Mouse (Mus musculus): ENCODE results near the gene Rassf5.

The Rassf5 gene

DNA sequence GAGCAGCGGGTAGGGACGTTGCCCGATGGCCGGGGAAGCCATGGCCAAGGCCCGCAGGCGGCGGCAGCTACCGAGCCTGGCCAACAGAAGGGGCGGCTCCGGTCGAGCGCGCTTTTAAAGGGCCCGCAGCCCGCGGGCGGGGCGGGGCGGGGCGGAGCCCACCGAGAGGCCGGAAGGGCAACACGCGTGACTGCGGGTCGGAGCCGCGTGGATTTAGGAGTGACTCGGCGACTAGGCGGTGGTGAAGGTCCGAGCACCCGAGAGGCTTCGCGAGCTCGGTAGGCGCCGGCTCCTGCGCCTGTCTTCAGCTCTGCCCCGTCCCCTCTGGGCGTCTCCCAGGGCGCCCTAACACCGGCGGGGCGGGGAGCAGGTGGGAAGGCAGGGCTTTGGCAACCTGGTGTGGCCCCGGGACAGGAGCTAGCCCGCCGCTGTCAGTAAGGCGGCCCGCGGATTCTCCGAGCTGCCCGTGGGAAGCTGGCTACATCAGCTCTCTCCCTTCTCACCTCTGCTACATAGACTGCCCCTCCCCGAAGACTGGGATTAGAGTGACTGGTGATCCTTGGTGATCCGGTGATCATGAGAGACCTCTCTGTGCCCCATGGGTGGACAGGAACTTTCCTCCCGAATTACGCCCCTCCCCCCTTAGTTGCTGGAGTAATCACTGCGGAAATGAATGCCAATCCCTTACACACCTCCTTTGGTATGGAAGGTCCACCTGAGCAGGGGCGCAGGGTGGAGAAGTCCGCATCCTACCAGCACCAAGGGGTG, at the start of gene Rassf5:
TSS of gene Rassf5 (minus strand) at position 170 of the 768 bp plus-strand sequence.
- peak; percentile 83 for DNase-seq (ENCODE audit: low spot score)

DNA sequence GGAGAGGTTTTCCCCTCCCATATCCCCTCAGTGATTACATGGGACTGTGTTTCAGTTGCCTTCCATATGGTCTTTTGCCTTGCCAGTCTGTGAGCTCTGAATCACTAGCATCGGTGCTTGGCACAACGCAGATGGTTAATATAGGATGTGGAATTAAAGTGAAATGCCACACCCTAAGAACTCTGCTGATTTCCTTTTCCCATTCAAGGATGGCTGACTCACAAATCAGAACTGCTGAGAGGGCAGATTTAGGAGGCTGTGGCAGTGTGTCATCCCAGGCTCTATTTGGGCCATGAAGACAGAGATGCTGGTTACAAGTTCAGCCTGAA, 48.8 kb upstream of the Rassf5 start:
- no peak for DNase-seq (ENCODE audit: low spot score)

DNA sequence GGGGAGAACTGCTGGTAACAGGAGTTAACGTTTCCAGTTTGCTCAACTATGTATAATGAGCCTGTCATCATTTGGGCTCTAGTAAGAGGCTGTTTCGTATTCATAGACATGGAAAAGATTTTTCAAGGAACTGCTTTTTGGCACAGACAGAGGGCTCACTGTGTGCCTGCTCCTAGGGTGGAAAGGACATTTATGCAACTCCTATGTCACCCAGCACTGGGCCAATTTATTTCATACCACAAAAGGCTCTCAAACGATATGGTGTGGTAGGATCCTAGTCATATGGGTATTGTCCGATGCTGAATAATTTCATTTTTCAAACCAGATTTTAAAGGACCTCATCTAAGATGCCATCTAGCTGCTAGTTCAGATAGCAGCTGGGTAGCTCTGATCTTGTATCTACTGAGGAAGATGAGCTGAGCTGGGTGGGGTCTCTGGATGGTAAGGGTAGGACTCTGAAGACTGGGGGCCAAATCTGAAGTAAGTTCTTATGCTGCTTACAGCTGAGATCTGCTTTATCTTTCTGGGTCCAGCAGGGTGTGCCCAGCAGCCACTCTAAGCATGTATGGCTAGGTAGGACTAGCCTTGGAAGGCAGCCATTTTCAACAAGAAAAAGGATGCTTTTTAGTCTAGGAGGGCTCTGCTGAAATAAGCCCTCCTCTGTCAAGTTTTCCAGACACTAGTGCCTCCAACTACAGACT, 48.3 kb upstream of the Rassf5 start:
- DNase-seq (ENCODE audit: low spot score): no peak

DNA sequence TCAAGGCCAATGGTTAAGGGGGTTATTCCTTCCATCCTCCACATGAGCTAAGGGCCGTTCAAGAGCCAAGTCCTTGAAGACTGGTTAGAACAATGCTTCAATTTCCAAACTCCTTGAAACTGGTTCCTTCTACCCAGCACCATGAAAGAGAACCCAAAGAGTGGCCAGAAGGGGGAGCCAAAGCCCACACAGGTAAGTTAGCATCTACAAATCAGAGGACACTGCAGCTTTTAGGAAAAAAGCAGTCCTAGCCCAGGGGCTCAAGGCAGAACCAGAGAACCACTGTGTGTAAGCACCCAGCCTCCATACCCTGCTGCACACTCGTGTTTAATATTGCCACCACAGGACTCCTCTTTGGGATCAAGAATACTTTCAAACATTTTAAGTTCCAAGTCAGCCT, 45.6 kb upstream of the Rassf5 start:
- peak; percentile 74 for DNase-seq (ENCODE audit: low spot score)

DNA sequence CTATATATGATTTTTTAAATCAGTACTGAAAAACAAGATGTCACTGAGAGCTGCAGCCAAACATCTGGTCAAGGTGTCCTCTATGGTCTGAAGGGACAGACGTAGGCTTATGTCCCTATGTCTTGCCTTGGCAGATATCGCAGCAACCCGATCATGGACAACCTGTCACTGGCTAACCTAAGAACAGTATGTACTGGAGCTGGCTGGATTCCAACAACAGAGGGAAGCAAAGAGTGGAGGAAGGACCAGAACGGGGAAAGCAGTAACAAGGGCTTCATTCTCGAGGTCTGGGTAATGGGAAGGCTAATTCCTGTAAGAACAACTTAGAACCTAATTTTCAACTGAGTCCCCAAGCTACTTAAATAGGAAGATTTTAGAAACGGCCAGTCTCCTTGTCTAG, 43.9 kb upstream of the Rassf5 start:
- no peak for DNase-seq (ENCODE audit: low spot score)

DNA sequence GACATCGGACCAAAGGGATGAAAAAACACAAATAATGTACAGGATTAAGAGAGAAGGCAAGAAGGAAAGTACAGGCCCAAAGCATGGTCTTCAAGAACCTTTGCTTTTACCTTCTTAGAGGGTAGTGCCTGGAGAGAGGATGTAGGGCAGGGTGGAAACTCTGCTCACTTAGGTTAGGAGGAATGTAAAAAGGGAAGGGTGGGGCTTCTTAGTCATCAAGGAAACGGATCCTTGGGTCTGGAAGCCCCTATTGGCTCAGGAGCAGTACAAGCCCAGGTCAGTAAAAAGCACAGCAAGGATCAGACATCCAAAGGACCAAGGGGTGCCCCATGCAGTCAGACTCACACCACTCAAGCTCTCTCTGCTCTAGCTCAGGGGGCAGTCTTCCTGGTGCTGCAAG, 42.2 kb upstream of the Rassf5 start:
- no peak for DNase-seq (ENCODE audit: low spot score)

DNA sequence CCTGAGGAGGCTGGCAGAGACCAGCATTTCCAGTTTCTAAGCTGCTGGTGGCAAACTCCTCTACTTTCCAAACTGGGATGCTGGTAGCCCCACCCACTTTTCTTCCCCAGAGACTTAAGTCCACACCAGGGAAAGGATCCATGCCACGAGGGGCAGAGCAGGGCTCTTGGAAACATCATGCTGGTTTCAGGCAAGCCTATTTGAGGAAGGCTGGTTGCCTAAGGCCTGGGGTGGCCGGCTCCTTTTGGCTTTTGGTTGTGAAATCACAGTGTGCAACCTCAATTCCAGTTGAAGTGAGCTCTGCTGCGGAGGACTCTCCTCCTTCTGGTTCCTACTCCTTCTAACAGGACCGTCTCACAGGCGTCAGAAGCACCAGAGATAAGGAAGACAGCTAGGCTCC, 41.7 kb upstream of the Rassf5 start:
- no peak for DNase-seq (ENCODE audit: low spot score)

DNA sequence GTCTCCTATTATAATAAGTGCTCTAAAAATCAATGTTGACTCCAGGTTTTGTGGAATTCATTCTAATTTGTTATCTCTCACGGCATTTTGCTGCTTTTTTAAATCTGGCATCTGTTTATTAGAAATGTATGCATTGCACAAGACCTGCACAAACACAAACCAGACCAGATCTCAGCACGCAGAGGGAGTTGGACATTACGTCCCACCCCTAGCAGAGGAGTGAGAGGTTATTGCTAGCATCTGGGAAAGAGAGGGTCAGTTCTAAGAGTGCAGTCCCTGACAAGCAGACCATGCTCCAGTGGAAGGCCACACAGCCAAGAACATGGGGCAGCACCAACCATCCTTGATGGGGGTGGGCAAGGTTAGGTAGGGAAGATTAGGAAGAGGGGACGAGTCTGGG, 39.6 kb upstream of the Rassf5 start:
- DNase-seq (ENCODE audit: low spot score): no peak

DNA sequence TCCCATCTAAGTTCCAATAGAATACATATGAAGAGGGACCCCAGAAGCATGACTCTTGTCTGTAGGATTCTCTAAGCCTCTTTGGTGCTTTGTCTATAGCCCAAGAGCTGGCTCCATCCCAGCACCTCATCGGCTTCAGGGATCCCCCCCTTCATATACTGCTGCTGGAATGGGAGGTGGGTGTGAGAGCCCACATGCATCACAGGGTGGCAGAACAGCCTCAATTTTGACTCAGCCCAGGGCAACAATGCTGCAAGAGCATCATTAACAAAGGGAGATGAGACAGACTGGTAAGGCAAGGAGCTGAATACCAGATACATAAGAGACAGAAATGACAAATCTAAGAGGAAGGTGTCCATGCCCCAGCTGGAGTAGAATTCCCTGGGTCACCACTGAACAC, 39.1 kb upstream of the Rassf5 start:
- DNase-seq (ENCODE audit: low spot score): no peak

DNA sequence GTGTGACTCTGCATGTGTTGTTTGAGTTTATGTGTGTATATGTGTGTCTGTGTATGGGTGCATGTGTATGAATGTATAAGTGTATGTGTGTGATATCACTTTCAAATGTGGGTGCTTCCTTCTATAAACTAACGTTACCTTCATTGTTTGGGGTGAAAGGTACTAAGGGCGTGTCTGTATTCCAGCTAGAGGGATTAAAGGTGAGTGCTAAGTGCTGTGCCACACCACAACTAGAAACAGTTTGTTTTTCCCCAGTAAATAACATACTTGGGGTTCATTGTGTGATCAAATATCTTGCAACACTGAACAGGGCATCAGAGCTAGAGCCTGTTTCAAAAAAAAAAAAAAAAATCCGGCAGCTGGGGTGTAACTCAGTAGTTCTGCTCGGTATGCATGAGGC, 36.7 kb upstream of the Rassf5 start:
- DNase-seq (ENCODE audit: low spot score): no peak

DNA sequence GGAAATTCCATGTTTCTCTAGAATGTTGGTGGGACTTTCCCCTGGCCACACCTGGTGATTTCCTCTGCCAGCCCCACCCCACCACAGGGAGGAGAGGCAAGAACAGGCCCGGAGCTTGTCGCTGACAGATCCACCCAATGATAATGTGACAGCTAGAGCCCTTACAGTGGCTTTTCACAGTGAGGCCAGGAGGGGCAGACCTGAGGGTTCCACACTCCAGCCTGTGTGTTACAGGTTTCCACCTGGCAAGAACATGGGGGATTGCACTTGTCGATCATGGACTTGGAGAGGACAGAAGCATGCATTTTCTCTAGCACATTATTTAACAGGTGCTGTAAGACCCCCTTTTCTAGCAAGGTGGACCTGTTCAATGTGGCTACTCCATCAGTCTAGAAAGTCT, 35.2 kb upstream of the Rassf5 start:
- DNase-seq (ENCODE audit: low spot score): no peak

DNA sequence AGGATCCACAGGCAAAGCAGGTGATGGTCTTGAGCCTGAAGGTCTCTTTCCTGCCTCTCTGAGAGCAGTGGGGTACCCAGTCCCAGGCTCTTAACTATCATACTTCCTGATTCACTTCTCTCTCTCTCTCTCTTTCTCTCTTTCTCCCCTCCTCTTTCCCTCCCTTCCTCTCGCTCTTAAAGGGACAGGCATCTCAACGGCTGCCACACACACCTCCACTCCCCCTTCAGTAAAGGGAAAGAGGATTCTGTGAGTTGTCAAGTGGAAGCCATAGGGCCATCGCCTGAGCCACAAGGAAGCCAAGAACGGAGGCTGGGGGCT, 34.4 kb upstream of the Rassf5 start, which contains the start of gene Ikbke:
TSS of gene Ikbke (minus strand) at position 151 of the 321 bp plus-strand sequence.
- DNase-seq (ENCODE audit: low spot score): no peak

DNA sequence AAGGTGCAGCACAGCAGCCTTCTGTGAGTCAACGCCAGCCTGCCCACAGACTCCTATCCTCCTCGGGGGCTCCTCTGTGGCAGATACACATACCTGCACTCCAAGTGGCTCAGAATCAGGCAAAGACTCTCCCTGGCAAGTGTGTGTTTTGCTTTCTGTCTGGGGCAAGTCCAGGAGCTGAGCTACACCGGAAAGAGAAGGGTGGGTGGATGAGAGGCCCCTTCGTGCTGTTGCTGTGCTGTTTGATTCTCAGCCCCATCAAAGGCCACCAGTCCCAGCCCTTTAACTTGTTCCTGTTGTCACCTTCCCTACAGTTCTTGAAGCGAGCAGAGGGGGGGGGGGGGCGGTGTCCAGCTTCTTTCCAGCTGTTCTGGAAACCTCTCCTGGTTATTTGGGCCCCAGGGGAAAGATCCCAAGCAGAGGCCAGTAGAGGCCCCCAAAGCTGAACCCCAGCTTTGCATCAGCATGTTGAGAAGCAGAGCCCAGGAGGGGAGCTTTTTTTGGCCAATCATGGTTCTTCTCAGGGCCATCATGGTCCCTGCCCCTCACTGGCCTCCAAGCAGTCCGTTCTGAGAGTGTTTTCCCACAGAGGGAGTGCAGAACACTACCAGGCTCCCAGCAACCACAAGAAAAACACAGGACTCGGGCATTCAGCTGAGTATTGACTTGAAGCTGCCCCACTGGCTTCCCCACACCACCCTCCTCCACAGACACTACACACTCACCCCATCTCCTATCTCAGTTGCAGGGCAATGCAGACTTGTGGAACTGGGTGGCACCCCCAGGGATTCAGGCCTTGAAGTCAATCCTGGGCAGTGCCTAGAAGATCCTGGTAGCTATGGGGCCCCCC, 33.8 kb upstream of the Rassf5 start:
- no peak for DNase-seq (ENCODE audit: low spot score)

DNA sequence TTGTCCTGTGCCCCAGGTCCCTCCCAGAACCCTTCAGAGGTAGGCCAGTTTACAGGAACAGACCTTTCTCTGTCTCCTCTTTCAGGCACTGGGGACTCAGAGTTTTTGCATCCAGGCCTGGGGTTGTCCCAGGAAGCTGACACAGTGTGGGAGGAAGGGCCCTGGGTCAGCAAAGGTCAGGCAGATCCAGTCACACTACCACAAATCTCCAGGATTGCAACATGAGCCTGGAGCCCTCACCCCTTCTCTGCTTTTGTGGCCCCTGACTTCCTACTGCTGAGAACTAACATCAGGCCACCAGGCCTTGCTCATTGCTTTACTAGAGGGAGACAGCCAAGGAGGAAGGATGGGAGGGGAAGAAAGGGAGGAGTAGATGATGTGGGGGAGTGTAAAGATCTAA, 31.8 kb upstream of the Rassf5 start:
- no peak for DNase-seq (ENCODE audit: low spot score)

DNA sequence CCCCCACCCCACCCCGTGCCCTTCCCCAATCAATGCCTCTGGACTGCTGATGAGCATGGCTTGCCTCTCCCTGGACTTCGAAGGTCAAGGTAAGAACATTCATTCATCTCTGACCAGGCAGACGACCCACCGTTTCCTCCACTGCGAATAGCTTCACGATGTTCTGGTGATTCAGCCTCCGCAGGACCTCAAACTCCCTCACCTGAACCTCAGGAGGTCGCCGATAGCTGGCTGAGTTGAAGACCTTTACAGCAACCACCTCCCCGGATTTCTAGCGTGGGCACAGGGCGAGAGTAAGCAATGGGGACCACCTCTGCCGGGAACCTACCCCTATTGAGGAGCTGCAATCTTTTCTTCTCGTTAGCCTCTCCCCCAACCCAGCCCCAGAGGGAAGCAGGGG, 30.5 kb upstream of the Rassf5 start:
- DNase-seq (ENCODE audit: low spot score): no peak

DNA sequence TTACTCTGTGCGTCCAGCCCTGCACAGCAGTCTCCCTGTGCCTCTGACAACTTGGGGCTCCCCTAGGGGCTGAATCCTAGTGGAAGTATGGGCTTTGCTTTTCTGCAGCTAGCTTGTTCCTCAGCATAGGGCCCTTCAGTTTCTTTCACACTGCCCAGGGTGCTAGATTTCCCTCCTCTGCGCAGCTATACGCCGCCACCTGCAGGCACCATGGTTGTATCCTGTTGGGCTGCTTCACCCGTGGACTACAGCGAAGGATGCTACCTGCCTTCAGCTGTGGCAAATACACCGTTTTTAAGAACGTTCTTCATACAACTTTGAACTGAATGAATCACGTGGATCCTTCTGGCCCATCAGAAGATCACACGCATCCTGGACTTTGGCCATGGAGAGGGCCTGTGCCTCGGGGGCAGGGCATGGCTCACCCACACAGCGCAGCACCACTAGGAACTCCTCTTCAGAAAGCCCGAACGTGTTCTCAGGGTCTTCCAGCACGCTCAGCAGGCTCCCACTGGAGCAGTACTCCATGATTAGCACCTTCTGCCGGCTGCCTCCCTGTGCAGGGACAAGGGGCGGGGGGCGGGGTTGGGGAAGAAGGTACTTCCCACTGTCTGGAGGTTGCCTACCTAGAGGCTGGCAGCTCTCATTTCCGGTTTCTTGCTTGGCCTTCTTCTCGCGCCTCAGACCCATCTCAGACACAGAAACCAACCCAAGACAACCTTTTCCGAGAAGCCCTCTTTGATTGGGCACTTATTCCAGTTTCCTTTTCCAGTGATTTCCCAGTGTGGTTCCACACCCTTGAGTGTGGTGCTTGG, 29.9 kb upstream of the Rassf5 start:
- DNase-seq (ENCODE audit: low spot score): no peak

DNA sequence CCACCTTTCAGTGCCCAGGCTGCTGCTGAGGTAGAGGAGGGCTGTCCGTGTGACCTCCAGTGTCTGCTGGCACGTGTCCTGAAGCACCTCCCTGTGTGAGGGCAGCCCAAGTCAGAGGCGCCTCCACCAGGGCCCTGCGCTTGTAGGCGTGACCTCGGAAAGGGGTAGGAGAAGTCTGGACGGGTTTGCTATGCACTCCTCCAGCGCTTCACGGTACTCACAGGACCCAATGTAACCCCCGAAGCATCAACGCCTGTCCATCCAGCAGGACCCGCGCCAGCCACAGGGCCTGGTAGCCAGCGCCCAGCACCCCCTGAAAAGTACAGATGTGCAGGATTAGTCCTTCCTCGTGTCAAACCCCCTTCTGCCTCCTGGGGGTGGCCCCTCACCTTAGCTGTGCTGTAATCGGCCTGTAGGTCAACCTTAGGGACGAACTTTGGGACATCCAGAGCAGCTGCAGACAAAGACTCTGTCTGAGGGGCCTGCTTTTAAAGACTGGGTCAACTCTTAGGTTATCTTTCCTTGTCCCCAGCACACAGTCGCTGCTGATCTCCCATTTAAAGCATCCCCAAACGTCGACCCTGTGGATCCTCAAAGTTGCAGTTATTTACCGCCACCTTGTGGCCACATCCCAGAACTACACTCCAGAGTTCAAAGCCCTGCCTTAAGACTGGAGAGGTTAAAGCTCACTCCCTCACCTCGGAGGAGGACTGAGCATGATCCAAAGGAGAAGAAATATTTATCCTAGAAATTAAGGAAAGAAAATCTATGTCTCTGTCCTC, 24.9 kb upstream of the Rassf5 start:
- DNase-seq (ENCODE audit: low spot score): peak; percentile 84

DNA sequence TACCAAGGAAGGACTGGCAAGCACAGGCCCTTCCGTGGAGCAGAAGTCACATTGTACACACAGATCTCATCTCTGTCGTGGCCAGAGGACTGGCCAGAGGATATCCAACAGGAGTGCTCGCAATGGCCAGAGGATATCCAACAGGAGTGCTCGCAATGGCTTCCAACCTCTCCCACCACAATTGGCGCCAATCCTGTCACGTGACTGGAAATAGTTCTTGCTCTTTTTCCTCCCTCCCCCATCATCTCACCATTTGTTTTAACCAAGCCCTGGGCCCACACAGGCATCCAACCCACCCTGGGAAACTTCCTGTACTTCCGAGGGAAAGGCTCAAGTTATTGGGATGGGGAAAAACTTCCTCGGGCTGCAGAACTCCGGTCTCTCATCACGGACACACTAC, 23.7 kb upstream of the Rassf5 start:
- no peak for DNase-seq (ENCODE audit: low spot score)

DNA sequence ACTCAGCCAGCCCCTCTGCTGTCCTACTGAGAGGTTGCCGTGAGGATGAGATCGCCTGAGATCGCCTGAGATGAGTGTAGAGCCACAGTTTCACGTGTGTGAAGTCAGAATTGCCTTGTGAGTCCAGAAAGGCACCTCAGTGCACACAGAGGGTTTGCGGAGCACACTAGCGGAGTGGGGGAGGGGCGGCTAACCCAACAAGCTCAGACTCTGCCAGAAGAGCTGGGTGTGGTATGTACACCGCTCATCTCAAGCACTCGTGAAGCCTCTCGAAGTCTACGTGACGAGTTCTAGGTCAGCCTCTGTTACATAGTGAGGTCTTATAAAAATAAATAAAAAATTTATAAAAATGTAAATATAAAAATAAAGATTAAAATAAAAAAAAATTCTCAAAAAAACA, 18.8 kb upstream of the Rassf5 start:
- DNase-seq (ENCODE audit: low spot score): no peak

DNA sequence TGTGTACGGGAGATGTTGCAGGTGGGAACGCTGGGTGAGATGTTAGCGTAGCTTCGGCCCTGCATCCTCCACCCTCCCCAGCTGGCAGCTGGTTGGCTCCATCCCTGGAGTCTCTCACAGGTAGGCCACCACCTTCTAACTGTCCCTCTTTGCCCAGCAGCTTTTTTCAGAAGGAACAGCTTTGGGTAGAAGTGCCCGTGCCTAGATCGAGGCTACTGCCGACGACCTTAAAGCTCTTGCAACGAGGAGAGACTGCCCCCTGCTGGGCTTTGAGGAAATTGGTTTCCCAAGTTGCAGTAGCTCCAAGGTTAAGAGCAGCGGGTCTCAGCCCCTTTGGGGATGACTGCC, 15.2 kb upstream of the Rassf5 start:
- DNase-seq (ENCODE audit: low spot score): peak; percentile 87

DNA sequence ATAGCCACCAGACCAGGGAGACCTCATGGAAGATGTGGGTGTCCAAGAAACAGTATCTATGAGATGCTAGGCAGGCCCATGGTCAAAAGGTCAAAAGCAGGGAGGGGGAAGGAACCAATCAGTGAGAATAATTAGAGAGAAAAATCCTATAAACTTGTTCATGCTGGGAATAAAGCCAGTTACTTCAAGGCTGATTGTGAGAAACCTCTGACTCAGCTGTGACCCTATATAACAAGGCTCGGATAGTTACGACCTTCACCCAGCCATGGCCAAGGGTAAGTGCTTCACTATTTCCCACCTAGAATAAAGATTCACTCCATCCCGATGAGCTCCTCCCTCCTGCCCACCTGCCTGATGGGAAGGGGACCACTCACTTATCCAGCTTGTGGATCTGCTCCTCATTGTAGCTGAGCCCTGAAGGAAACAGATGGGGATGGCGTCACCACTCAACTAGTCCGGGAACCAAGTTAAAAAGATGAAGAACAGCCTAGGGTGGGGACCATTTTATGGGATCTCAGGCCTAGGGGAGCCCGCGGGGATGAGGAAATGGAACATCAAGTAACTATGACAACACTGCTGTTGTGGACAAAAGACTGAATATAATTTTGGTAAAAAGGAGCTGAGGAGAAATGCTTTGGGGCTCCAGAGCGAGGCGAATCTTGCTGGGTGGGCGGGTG, 14.7 kb upstream of the Rassf5 start:
- no peak for DNase-seq (ENCODE audit: low spot score)
